Mouse (Mus musculus): ENCODE results near the gene Suco. TPM values are rescaled to one million over a fixed set of nuclear protein-coding genes. Genes with fewer than 3 reads are reported as not detected.

Gene Suco
- polyA plus RNA-seq (2014; fragmentation: Nextera tagmentation; extraction: Ambion mirVana), result 21.0 and 26.6 TPM in 2 replicates

DNA sequence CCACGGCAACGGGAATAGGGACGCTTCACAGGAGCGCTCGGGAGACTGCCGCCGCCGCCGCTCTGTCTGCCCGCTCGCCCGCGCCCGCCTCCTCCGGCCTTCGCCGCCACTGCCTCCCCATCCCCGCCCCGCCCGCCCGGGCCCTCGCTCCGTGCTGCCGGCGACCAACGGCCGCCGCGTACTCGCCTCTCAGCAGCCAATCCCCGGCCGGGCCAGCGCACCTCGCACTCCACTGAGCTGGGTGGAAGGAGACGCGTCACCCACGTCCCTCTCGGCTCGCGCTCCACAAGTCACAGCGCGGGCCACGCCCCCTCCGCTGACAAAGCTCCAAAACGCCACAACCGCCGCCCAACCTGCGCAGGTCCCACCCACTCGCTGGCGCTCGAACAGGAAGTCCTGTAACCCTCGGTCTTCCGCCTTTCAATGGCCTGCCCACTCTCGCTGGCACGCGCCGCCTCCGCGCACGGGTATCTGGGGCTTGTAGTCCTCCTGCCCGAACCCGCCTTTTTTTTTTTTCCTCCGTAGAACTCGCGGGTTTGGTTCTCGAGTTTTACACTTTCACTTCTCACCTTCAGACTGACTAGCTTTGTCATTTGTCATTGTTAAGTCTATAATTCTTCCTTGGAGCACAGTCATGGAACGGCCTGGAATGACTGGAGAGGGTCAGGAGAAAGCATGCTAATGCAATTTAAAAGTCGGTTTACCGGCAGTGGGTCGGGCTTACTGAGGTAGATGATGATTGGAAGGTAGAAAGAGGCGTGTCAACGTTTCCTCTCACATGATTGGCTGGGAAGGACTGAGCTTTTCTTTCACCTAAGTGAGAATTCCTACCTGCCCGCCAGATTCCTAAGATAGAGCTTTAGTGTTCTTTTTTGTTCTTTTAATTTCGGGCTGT is at the start of gene Suco:
TSS of gene Suco (minus strand) at position 130 of the 895 bp plus-strand sequence.
- H3K4me1 ChIP-seq (replicated peaks; ENCODE audit: control insufficient read depth, insufficient read depth, low read length), result peaks cover 25% of the 10 kb centered on the region
- H3K9me3 ChIP-seq (ENCODE audit: control insufficient read depth, low read length), result no peaks in the 10 kb centered on the region
- H3K9ac ChIP-seq (ENCODE audit: low read length), result peak within 1 kb of the TSS; percentile 88
- peak within 1 kb of the TSS; percentile 88 for H3K4me2 ChIP-seq (ENCODE audit: low read length)
- under 1% methylated on average over 53 of the region's 74 CpGs for WGBS
- DNase-seq (ENCODE audit: low spot score), result peak; percentile 96
- no peaks in the 10 kb centered on the region for H3K36me3 ChIP-seq (ENCODE audit: control insufficient read depth, insufficient read depth, low read length)
- H3K27me3 ChIP-seq (replicated peaks; ENCODE audit: control insufficient read depth, insufficient read depth, low read length), result no peaks in the 10 kb centered on the region
- ATAC-seq (replicated peaks; ENCODE audit: low FRiP score, low TSS enrichment, low read depth), result peak; percentile 99
- H3K27ac ChIP-seq (ENCODE audit: low read depth), result peak within 1 kb of the TSS; percentile 98
- peak within 1 kb of the TSS; percentile 92 for H3K4me3 ChIP-seq (ENCODE audit: low read depth, low read length)

DNA sequence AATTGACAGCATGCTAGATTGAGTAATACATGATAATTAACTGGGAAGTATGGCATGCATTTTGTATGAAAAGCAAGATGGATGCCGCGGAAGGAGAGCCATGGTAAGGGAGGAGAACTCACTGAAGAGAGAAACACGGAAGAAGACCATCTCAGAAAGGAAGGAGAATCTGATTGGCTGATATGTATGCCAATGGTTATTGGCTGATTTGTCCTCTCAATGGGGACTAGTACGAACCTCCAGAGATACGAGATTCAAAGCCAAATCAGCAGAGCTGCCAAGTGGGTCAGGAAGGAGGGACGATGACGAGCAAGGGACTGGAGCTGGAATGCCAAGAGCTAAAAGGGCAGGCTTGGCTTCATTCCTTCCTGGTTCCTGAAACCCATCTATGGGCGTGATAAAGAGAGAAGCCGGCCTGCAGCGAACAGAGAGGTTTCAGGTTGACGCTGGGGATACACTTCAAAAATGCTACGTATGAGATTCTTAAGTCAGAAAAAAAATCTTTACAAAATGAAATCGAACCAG is 48.9 kb upstream of the Suco start:
- H3K9me3 ChIP-seq (ENCODE audit: control insufficient read depth, low read length), result no peaks in the 10 kb centered on the region
- DNase-seq (ENCODE audit: low spot score) (no peak), ATAC-seq (replicated peaks; ENCODE audit: low FRiP score, low TSS enrichment, low read depth) (no peak)
- H3K36me3 ChIP-seq (ENCODE audit: control insufficient read depth, insufficient read depth, low read length), result no peaks in the 10 kb centered on the region
- no peak overlapping the region for H3K9ac ChIP-seq (ENCODE audit: low read length)
- no peaks in the 10 kb centered on the region for H3K27me3 ChIP-seq (replicated peaks; ENCODE audit: control insufficient read depth, insufficient read depth, low read length)
- no peak overlapping the region for H3K27ac ChIP-seq (ENCODE audit: low read depth)
- 88% methylated on average over 13 of the region's 13 CpGs for WGBS
- no peak overlapping the region for H3K4me3 ChIP-seq (ENCODE audit: low read depth, low read length)
- H3K4me2 ChIP-seq (ENCODE audit: low read length), result no peak overlapping the region
- 0 out of 2 replicates have a peak, but pooled peaks cover 3% of the 10 kb centered on the region for H3K4me1 ChIP-seq (replicated peaks; ENCODE audit: control insufficient read depth, insufficient read depth, low read length)

DNA sequence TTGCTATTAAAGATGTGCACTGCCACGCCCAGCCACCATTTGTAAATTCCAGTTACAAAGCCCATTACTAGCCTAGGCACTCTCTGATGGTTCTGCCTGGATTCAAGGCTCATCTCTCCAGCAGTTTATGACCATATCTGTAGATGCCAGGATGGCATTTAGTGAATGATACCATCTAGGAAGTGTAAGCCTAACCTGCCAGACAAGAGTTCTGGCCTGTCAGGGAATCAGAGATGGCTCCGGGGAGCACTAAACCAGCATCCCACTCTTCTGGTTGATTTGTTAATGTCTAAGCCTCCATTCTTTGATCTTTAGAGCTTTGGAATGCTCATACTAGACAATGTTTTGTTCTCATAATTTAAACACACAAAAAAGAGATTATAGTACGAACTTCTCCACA is 47.8 kb upstream of the Suco start:
- H3K4me3 ChIP-seq (ENCODE audit: low read depth, low read length), result no peak overlapping the region
- DNase-seq (ENCODE audit: low spot score), result no peak
- no peak overlapping the region for H3K9ac ChIP-seq (ENCODE audit: low read length)
- no peak for ATAC-seq (replicated peaks; ENCODE audit: low FRiP score, low TSS enrichment, low read depth)
- 72% methylated on average over 3 of the region's 3 CpGs for WGBS
- H3K4me2 ChIP-seq (ENCODE audit: low read length), result no peak overlapping the region
- H3K27ac ChIP-seq (ENCODE audit: low read depth), result no peak overlapping the region
- H3K9me3 ChIP-seq (ENCODE audit: control insufficient read depth, low read length), result no peaks in the 10 kb centered on the region
- H3K27me3 ChIP-seq (replicated peaks; ENCODE audit: control insufficient read depth, insufficient read depth, low read length), result no peaks in the 10 kb centered on the region
- 0 out of 2 replicates have a peak, but pooled peaks cover 3% of the 10 kb centered on the region for H3K4me1 ChIP-seq (replicated peaks; ENCODE audit: control insufficient read depth, insufficient read depth, low read length)
- H3K36me3 ChIP-seq (ENCODE audit: control insufficient read depth, insufficient read depth, low read length), result no peaks in the 10 kb centered on the region

DNA sequence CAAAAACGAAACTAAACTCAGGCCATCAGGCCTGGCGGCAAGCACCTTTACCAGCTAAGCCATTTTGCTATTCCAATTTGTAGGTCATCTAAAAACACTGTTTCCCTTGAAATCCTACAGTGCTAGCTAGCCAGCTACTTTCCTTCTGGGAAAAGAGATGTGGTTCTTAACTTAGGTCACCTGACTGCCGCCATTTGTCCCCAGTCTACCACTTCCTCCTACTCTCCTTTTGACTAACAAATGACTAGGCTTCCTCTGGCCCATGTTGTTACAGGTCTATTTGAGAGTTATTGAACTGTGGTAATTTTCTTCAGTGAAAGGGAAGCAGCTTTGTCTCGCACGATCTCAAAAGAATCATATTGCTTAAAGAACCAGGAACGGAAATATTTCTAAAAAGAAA is 45.4 kb upstream of the Suco start:
- H3K36me3 ChIP-seq (ENCODE audit: control insufficient read depth, insufficient read depth, low read length), result no peaks in the 10 kb centered on the region
- 83% methylated on average over 6 of the region's 6 CpGs for WGBS

DNA sequence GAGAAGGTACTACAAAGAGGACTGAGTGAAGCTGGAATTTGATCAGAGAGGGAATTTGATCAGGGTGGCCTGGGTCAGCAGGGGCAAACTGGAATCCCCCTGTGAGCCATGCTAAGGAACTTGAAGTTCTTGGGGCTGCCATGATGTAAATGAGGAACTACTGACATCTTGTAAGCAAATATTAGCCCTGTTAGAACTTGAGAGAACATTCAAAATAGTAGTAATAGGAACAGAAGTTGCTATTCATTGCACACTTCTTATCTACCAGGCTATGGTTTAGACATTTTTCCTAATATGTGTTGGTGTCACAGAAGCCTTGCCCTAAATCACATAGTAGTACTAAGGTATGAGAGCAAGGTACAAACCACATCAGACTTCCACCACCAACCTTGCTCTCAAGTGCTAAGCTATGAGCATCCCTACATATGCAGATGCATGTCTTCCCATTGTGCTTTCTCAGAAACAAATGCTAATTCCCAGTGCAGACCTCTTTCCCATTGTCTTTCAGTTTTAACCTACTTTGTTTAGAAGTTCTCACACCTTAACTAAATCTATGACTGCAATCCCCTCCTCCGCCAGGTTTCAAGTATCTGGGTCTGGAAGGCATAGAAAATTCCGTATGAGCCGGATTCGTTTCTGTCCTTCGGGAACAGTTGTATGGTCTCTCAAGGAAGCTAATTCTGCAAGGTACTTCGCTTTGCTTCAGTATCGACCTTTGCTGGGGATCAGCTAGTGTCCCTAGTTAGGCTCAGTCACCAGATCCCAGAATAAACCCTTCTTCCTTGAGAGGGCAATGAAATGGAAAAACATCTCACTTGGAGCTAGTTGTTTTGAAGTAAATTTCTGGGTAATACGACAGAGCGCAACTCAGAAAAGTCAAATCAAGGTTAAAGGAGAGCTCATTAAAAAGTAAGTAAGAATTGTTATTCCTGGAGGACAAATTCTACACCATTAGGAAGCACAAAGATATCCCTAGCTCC is 44.3 kb upstream of the Suco start:
- H3K4me1 ChIP-seq (replicated peaks; ENCODE audit: control insufficient read depth, insufficient read depth, low read length), result peaks cover 16% of the 10 kb centered on the region
- no peak overlapping the region for H3K4me2 ChIP-seq (ENCODE audit: low read length)
- no peak for ATAC-seq (replicated peaks; ENCODE audit: low FRiP score, low TSS enrichment, low read depth)
- no peak overlapping the region for H3K9ac ChIP-seq (ENCODE audit: low read length)
- WGBS, result 86% methylated on average over 9 of the region's 9 CpGs
- no peak overlapping the region for H3K27ac ChIP-seq (ENCODE audit: low read depth)
- no peak for DNase-seq (ENCODE audit: low spot score)
- H3K27me3 ChIP-seq (replicated peaks; ENCODE audit: control insufficient read depth, insufficient read depth, low read length), result no peaks in the 10 kb centered on the region
- H3K9me3 ChIP-seq (ENCODE audit: control insufficient read depth, low read length), result no peaks in the 10 kb centered on the region
- H3K36me3 ChIP-seq (ENCODE audit: control insufficient read depth, insufficient read depth, low read length), result no peaks in the 10 kb centered on the region
- H3K4me3 ChIP-seq (ENCODE audit: low read depth, low read length), result no peak overlapping the region

More for the DNA sequence above, 45.4 kb upstream of the Suco start:
- DNase-seq (ENCODE audit: low spot score) (no peak), ATAC-seq (replicated peaks; ENCODE audit: low FRiP score, low TSS enrichment, low read depth) (no peak)
- no peaks in the 10 kb centered on the region for H3K27me3 ChIP-seq (replicated peaks; ENCODE audit: control insufficient read depth, insufficient read depth, low read length)
- H3K9ac ChIP-seq (ENCODE audit: low read length), result no peak overlapping the region
- H3K4me2 ChIP-seq (ENCODE audit: low read length), result no peak overlapping the region
- H3K27ac ChIP-seq (ENCODE audit: low read depth), result no peak overlapping the region
- no peak overlapping the region for H3K4me3 ChIP-seq (ENCODE audit: low read depth, low read length)
- H3K4me1 ChIP-seq (replicated peaks; ENCODE audit: control insufficient read depth, insufficient read depth, low read length), result peaks cover 11% of the 10 kb centered on the region
- no peaks in the 10 kb centered on the region for H3K9me3 ChIP-seq (ENCODE audit: control insufficient read depth, low read length)

DNA sequence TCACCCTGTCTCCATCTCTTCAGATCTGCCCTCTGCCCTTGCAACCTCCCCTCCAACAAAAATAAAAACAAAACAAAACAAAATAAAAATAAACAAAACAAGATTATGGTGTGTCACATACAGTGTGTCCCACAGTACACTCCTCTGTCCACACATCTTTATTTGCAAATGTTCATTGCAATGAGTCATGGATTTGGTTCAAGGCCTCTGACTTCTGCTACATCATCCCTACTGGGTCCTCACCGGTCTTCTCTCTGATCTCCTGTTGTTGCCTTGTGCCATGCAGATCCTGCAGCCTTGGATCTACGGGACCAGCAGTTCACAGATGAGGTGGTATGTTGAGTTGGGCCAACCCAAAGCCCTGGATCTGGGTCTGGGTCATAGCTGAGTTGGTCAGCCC is 43.1 kb upstream of the Suco start:
- no peaks in the 10 kb centered on the region for H3K36me3 ChIP-seq (ENCODE audit: control insufficient read depth, insufficient read depth, low read length)
- DNase-seq (ENCODE audit: low spot score), result no peak
- H3K4me1 ChIP-seq (replicated peaks; ENCODE audit: control insufficient read depth, insufficient read depth, low read length), result peaks cover 16% of the 10 kb centered on the region
- H3K4me2 ChIP-seq (ENCODE audit: low read length), result no peak overlapping the region
- no peak overlapping the region for H3K9ac ChIP-seq (ENCODE audit: low read length)
- no peak for ATAC-seq (replicated peaks; ENCODE audit: low FRiP score, low TSS enrichment, low read depth)
- H3K4me3 ChIP-seq (ENCODE audit: low read depth, low read length), result no peak overlapping the region
- H3K27me3 ChIP-seq (replicated peaks; ENCODE audit: control insufficient read depth, insufficient read depth, low read length), result no peaks in the 10 kb centered on the region
- H3K9me3 ChIP-seq (ENCODE audit: control insufficient read depth, low read length), result no peaks in the 10 kb centered on the region
- 91% methylated on average over 2 of the region's 2 CpGs for WGBS
- H3K27ac ChIP-seq (ENCODE audit: low read depth), result no peak overlapping the region

DNA sequence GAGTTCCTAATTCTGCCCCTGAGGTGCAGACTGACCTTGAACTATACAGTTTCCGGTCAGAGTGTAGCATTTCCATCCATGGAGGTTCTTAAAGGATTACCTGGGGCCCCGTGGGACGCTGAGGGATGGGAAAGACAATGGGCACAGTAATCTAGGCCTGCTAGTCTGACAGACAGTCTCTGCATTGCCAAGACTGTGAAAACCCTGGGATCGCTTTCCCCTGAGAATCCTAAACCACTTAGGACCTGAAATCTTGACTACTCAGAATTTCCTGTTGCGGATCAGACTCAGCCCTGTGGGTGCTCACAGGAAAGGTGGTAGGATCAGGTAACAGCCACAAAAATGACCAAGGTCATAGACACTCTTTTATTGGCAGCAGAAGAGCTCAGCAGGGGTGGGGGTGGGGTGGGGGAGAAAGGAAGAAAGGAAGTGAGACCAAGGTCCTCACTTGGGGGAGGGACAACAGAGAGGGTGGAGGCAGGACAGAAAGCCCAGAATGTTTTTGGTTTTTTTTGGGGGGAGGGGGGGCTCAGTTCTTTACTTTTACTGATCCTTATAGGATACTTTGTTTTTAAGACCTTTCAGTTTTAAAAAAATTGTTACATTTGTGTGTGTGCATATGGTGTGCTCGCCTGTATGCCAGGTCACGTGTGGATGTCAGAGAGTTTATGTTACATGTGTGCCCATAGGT is 42.3 kb upstream of the Suco start:
- no peak overlapping the region for H3K4me3 ChIP-seq (ENCODE audit: low read depth, low read length)
- no peaks in the 10 kb centered on the region for H3K36me3 ChIP-seq (ENCODE audit: control insufficient read depth, insufficient read depth, low read length)
- H3K9me3 ChIP-seq (ENCODE audit: control insufficient read depth, low read length), result no peaks in the 10 kb centered on the region
- 60% methylated on average over 7 of the region's 7 CpGs for WGBS
- DNase-seq (ENCODE audit: low spot score), result no peak
- ATAC-seq (replicated peaks; ENCODE audit: low FRiP score, low TSS enrichment, low read depth), result no peak
- H3K9ac ChIP-seq (ENCODE audit: low read length), result no peak overlapping the region
- no peak overlapping the region for H3K4me2 ChIP-seq (ENCODE audit: low read length)
- no peak overlapping the region for H3K27ac ChIP-seq (ENCODE audit: low read depth)
- H3K27me3 ChIP-seq (replicated peaks; ENCODE audit: control insufficient read depth, insufficient read depth, low read length), result no peaks in the 10 kb centered on the region
- H3K4me1 ChIP-seq (replicated peaks; ENCODE audit: control insufficient read depth, insufficient read depth, low read length), result peaks cover 16% of the 10 kb centered on the region

DNA sequence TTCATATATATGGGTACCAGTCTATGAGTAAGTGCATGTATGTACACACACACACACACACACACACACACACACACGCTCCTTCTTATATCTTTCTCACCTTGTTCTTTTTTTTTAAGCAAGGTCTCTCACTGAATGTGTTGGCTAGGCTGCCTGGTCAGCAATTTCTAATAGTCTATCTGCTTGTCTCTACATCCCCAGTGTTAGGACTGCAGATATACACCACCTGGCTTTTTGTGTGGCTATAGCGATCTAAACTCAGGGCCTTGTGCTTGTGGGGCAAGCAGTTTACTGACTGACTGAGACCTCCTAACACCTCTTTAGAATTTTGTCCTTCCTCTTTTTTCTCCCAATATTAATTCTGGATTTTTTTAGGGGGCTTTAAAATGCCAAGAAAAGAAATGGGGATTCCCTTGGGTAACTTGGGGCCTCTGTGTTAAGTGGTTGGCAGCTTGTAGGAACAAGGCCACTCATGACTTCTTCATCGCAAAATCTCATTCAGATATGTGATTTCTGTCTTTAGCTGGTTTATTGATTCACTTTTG is 41.5 kb upstream of the Suco start:
- WGBS, result 67% methylated on average over 3 of the region's 3 CpGs
- H3K9me3 ChIP-seq (ENCODE audit: control insufficient read depth, low read length), result no peaks in the 10 kb centered on the region
- H3K4me3 ChIP-seq (ENCODE audit: low read depth, low read length), result no peak overlapping the region
- no peak for DNase-seq (ENCODE audit: low spot score)
- ATAC-seq (replicated peaks; ENCODE audit: low FRiP score, low TSS enrichment, low read depth), result no peak
- H3K36me3 ChIP-seq (ENCODE audit: control insufficient read depth, insufficient read depth, low read length), result no peaks in the 10 kb centered on the region
- H3K4me2 ChIP-seq (ENCODE audit: low read length), result no peak overlapping the region
- H3K27ac ChIP-seq (ENCODE audit: low read depth), result no peak overlapping the region
- H3K4me1 ChIP-seq (replicated peaks; ENCODE audit: control insufficient read depth, insufficient read depth, low read length), result peaks cover 13% of the 10 kb centered on the region
- H3K9ac ChIP-seq (ENCODE audit: low read length), result no peak overlapping the region
- no peaks in the 10 kb centered on the region for H3K27me3 ChIP-seq (replicated peaks; ENCODE audit: control insufficient read depth, insufficient read depth, low read length)
